Mouse (Mus musculus) left cerebral cortex, postnatal 10 days (tissue): ENCODE results near the gene Cpe. TPM values are rescaled to one million over a fixed set of nuclear protein-coding genes. Genes with fewer than 3 reads are reported as not detected.
A peak's percentile ranks its signal among the peaks of the same experiment; 100 is the strongest.

Experiments
- DNase-seq, 2 experiments: peaks; one replicate each; pipeline ENCODE4 v3.0.0; 2021 to 2022; ENCODE audit warnings: low spot score in 2 of 2, mixed read lengths in 1 of 2; ENCODE audit errors: extremely low spot score in 1 of 2
- intact Hi-C: fragments of 180-260 bp; cut with DNase I; formaldehyde crosslinking; loops from one replicate; pipeline ENCODE4 v1.15.1; 2025
- total RNA-seq, 2 experiments: library from RNA; stranded (reverse); gene quantifications; 2 replicates each; pipeline ENCODE4 v1.2.3; 2021

Cpe gene
- total RNA-seq, 2 experiments from 2014 or later = 1,698 to 1,832 TPM

- intact Hi-C loops = no loop called here
- DNase-seq = no peak
Measured at GRCm38 (mm10) chr8:64608931-64609330, 83.9 kb downstream of the Cpe start.

GRCm38 (mm10) chr8:64606015-64606414, 86.8 kb downstream of the Cpe start:
- DNase-seq = no peak
- intact Hi-C loops = no loop called here

GRCm38 (mm10) chr8:64598206-64598605, 94.6 kb downstream of the Cpe start:
- intact Hi-C loops = no loop called here
- DNase-seq = no peak

GRCm38 (mm10) chr8:64597042-64597970, 95.5 kb downstream of the Cpe start:
- peak; percentile 62 to 76 for DNase-seq
- intact Hi-C loops = loop anchor here (2.0 kb wide), 1 partner anchor 573 kb away; no protein-coding TSS in a partner anchor

- intact Hi-C loops = loop anchor here (2.0 kb wide), 1 partner anchor 572 kb away; no protein-coding TSS in a partner anchor
- DNase-seq = no peak
Measured at GRCm38 (mm10) chr8:64596396-64596795, 96.5 kb downstream of the Cpe start.

- intact Hi-C loops = no loop called here
- DNase-seq = no peak
Measured at GRCm38 (mm10) chr8:64590456-64590855, 102.4 kb downstream of the Cpe start.

- intact Hi-C loops = no loop called here
- DNase-seq = no peak
Measured at GRCm38 (mm10) chr8:64582887-64583286, 110.0 kb downstream of the Cpe start.

GRCm38 (mm10) chr8:64578221-64578620, 114.6 kb downstream of the Cpe start:
- intact Hi-C loops = no loop called here
- DNase-seq = no peak

DNA sequence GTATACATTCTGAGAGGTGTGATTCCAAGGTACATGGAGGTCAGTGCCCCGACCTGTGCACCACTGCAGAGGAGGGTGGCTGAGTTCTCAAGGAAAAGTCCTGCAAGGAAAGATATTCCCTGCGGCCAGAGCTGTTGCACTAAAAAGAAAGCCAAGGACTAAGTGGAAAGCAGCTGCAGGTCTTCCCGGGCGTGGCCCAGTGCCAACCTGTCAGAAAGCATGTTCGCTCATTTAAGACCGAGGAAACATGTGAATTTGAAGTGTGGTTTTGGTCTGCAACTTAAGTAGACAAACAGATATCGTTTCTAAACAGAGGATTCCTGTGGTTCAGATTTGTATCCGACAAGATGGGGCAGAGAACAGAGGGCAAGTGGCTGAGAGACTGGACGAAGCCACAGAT, 117.9 kb downstream of the Cpe start:
- DNase-seq = no peak
- intact Hi-C loops = no loop called here

DNA sequence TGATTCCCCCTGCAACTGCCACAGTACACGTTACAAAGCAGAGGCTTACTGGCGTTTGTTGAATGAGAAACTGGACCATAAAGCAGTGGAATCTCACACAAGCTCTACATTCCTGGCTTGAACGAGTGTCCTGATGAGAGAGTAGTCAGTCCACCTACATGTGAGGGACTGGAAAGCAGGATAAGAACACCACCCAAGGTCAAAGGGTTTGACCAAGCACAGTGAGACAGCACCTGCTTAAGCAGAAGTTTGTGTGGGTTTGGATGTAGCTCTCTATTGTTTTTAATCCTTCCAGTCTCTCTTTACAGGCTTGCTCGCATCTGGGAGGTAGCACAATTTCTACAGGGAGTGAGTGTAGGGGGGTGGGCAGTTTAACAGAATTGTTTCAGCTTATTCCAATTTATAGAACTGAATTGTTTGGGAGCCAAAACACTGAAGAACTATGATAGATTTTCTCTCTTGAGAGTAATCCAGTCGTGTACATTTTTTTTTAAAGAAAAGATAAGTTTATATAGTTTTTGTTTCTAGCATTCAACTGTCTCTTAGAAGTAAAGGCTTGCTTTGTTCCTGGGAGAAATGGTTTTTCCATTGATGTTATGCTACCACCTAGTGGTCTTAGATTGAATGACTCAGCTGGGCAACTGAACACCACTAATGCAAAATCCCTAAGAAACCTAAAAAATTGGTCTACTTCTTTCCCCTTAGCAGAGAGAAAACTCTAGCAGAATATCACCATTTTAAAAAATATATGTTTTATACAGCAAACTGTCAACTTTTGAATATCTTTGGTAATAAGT, 144.6 kb downstream of the Cpe start:
- intact Hi-C loops = loop anchor here (5.0 kb wide), 1 partner anchor 346 kb away; no protein-coding TSS in a partner anchor
- DNase-seq = peak in 1 of 2 experiments; percentile 64

DNA sequence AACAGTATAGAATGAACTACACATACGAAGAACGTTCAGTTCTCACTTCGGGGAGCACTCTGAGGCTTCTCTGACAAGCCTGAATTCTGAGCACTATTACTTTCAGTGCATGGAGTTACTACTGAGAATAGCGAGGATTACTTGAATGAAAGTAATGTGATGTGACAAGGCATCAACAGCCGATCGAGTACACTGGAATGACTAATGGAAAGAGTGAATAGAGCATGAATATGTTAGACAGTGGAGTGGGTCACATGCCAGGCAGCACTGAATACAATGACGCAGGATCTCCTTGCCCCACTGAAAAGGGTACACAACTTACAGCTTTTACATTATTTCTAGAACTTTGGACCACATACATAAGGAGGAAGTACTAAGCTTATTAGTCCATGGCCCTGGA, 149.4 kb downstream of the Cpe start:
- intact Hi-C loops = no loop called here
- no peak for DNase-seq

Other genes starting within 250 kb of the Cpe start
- gene Msmo1, start 40.7 kb upstream of the Cpe start, total RNA-seq = 100 to 1,000 TPM; 118 to 119 TPM
- gene Klhl2, start 157.0 kb upstream of the Cpe start, total RNA-seq = 100 to 1,000 TPM; 124 to 128 TPM